Mouse (Mus musculus) adrenal gland, postnatal 14 days (tissue): ENCODE measurements at regions not wholly inside any gene's neighbourhood (a gene's known extent, or its start where the extent isn't known, plus 50 kb on each side); places are given as distances from the start of the nearest gene placed in this dataset.
"Not testable (repeated sequence)": the region's sequence is repeated elsewhere in the genome, so short reads cannot be mapped to it uniquely, and the experiment has no call there.

Source experiments
- DNase-seq: peaks from one replicate; pipeline ENCODE4 v3.0.0; 2021; ENCODE audit warnings: mixed read lengths

GRCm38 (mm10) chrX:19341231-19342007 is 139.7 kb downstream of the Tex13c3 start:
- DNase-seq: not testable (repeated sequence)

- DNase-seq: no peak
These were observed 167.8 kb downstream of the Tex13c3 start for GRCm38 (mm10) chrX:19313286-19313685.

- DNase-seq: no peak
These were observed 169.1 kb downstream of the Tex13c3 start for GRCm38 (mm10) chrX:19311809-19312559.

- DNase-seq: no peak
These were observed 169.7 kb downstream of the Tex13c3 start for GRCm38 (mm10) chrX:19311377-19311776.

GRCm38 (mm10) chrX:19288171-19288570 is 192.9 kb downstream of the Tex13c3 start:
- DNase-seq: no peak

GRCm38 (mm10) chrX:19286431-19286830 is 194.7 kb downstream of the Tex13c3 start:
- DNase-seq: no peak

GRCm38 (mm10) chrX:19285773-19286172 is 195.3 kb downstream of the Tex13c3 start:
- no peak for DNase-seq

- no peak for DNase-seq
These were observed 198.0 kb downstream of the Tex13c3 start for GRCm38 (mm10) chrX:19283078-19283477.

GRCm38 (mm10) chrX:19264237-19264636 is 216.9 kb downstream of the Tex13c3 start:
- no peak for DNase-seq

GRCm38 (mm10) chrX:19246777-19247619 is 234.1 kb downstream of the Tex13c3 start:
- no peak for DNase-seq

- DNase-seq: peak; percentile 71
These were observed 243.3 kb downstream of the Tex13c3 start for GRCm38 (mm10) chrX:19237738-19238261.

- DNase-seq: peak; percentile 42
These were observed 243.9 kb downstream of the Tex13c3 start for GRCm38 (mm10) chrX:19237048-19237737.

GRCm38 (mm10) chrX:19235449-19235848 is 245.7 kb downstream of the Tex13c3 start:
- no peak for DNase-seq

- DNase-seq: no peak
These were observed 249.3 kb downstream of the Tex13c3 start for GRCm38 (mm10) chrX:19231823-19232222.

GRCm38 (mm10) chrX:19223336-19223735 is 257.8 kb downstream of the Tex13c3 start:
- no peak for DNase-seq

GRCm38 (mm10) chrX:19220785-19221496 is 260.2 kb downstream of the Tex13c3 start:
- no peak for DNase-seq

- no peak for DNase-seq
These were observed 261.4 kb downstream of the Tex13c3 start for GRCm38 (mm10) chrX:19219727-19220126.

GRCm38 (mm10) chrX:19219301-19219700 is 261.8 kb downstream of the Tex13c3 start:
- no peak for DNase-seq

GRCm38 (mm10) chrX:19206420-19206819 is 274.7 kb downstream of the Tex13c3 start:
- DNase-seq: peak; percentile 10

- no peak for DNase-seq
These were observed 278.6 kb downstream of the Tex13c3 start for GRCm38 (mm10) chrX:19202542-19202941.

- no peak for DNase-seq
These were observed 279.7 kb downstream of the Tex13c3 start for GRCm38 (mm10) chrX:19201383-19201782.
